Mouse (Mus musculus): ENCODE data around the gene Lag3.

Gene Lag3

GRCm38 (mm10) chr6:124858561-124859318 is 52.8 kb downstream of the Lag3 start:
- DNase-seq (ENCODE audit: inconsistent ontology term) = no peak

GRCm38 (mm10) chr6:124857840-124858530 is 53.5 kb downstream of the Lag3 start:
- DNase-seq (ENCODE audit: inconsistent ontology term) = peak; percentile 14

- peak; percentile 87 for DNase-seq (ENCODE audit: inconsistent ontology term)
Observed at GRCm38 (mm10) chr6:124856916-124857839, 54.3 kb downstream of the Lag3 start, which contains the start of gene P3h3. Gene P3h3 (minus strand): TSS chr6:124857752.

- no peak for DNase-seq (ENCODE audit: inconsistent ontology term)
Observed at GRCm38 (mm10) chr6:124856321-124856720, 55.2 kb downstream of the Lag3 start.

- DNase-seq (ENCODE audit: inconsistent ontology term) = no peak
Observed at GRCm38 (mm10) chr6:124854647-124855046, 56.9 kb downstream of the Lag3 start.
